Mouse (Mus musculus) forebrain, embryonic 11.5 days (tissue): Measurements from ENCODE around the gene Ulk4. TPM values are rescaled to one million over a fixed set of nuclear protein-coding genes. Genes with fewer than 3 reads are reported as not detected.

Source experiments
- ATAC-seq: fragments of 200-750 bp; cut with Nextera tagmentation; replicated peaks from 2 replicates; pipeline ENCODE4 v1.8.0; 2017; ENCODE audit warnings: moderate TSS enrichment; ENCODE audit not compliant: low FRiP score
- DNase-seq: peaks from one replicate; pipeline ENCODE4 v3.0.0-alpha.2; 2017; ENCODE audit warnings: low spot score
- H3K27ac ChIP-seq: fragments of 300-500 bp; sonication (generic); 2 replicates; pipeline ENCODE4 v1.5.1; 2014; ENCODE audit warnings: low read depth, low read length
- H3K27me3 ChIP-seq: fragments of 300-500 bp; sonication (generic); 2 replicates; pipeline ENCODE4 v1.6.1; 2014; ENCODE audit warnings: mild to moderate bottlenecking, low read length, mixed read lengths; ENCODE audit not compliant: control insufficient read depth, insufficient read depth
- H3K36me3 ChIP-seq: fragments of 300-500 bp; sonication (generic); 2 replicates; pipeline ENCODE4 v1.6.1; 2014; ENCODE audit warnings: mild to moderate bottlenecking, low read length, moderate library complexity, mixed read lengths; ENCODE audit not compliant: control insufficient read depth, insufficient read depth
- H3K4me1 ChIP-seq: fragments of 300-500 bp; sonication (generic); replicated peaks from 2 replicates; pipeline ENCODE4 v1.6.1; 2014; ENCODE audit warnings: low read length, mixed read lengths; ENCODE audit not compliant: control insufficient read depth, insufficient read depth
- H3K4me2 ChIP-seq: fragments of 300-500 bp; sonication (generic); 2 replicates; pipeline ENCODE4 v1.6.1; 2014; ENCODE audit warnings: low read depth, mild to moderate bottlenecking, low read length, moderate library complexity, mixed read lengths; ENCODE audit not compliant: severe bottlenecking
- H3K4me3 ChIP-seq: fragments of 300-500 bp; sonication (generic); 2 replicates; pipeline ENCODE4 v1.5.1; 2014; ENCODE audit warnings: low read depth, low read length
- H3K9ac ChIP-seq: fragments of 300-500 bp; sonication (generic); 2 replicates; pipeline ENCODE4 v1.6.1; 2014; ENCODE audit warnings: low read length
- H3K9me3 ChIP-seq: fragments of 300-500 bp; sonication (generic); 2 replicates; pipeline ENCODE4 v1.6.1; 2016; ENCODE audit warnings: low read length, mixed read lengths; ENCODE audit not compliant: control insufficient read depth
- WGBS: fragments of 180-500 bp; shearing (Covaris S2); extraction: QIAGEN DNeasy Blood & Tissue Kit; methylation state at CpG from one replicate; pipeline ENCODE4 v1.1.7; 2014; 5-methylcytosine and 5-hydroxymethylcytosine counted together
- polyA plus RNA-seq: library from polyadenylated mRNA; unstranded; fragments of >200 nt; fragmentation: Nextera tagmentation; extraction: Ambion mirVana; gene quantifications from 2 replicates; pipeline ENCODE4 v1.2.1, GENCODE M21; 2014

Ulk4 gene
- polyA plus RNA-seq, 1 experiment from 2014 or later: 163 TPM

DNA sequence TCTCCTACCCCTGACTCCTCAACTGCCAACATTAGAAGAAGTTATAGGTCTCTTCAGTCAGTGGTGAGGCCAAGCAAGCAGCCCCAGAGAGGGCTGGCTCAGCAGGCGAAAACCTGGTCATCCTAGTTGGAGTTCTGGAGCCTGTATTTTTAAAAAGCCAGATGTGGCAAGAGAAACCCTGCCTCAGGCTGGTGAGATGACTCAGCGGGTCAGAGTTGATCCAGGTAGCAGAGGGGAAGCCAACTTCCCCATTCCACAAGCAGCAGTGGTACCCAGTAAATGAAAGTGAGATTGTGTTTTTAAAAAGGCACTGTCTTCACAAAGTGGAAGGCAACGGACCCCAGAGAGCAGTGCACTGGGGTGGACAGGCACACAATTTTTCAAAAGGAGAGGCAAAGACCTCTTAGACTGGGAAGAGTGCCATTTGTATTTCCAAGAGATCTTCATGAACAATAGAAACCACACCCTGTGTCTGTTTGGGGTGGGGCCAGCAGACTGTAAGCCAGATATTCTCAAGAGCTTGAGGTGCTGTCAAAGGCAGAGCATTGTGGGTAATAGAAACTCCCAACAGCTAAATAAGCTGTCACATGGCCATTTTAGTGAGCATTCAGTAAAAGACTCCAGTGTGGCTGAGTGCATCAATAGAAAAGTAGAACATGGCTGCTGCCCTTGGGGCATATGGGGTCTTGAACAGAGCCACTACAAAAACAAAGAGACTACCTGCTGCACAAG is 314.9 kb downstream of the Ulk4 start:
- DNase-seq: no peak
- peaks cover 38% of the 10 kb centered on the region for H3K36me3 ChIP-seq
- no peaks in the 10 kb centered on the region for H3K27me3 ChIP-seq
- 0 out of 2 replicates have a peak overlapping the region, but pooled peaks have one; percentile 12 for H3K27ac ChIP-seq
- ATAC-seq: no peak
- no peak overlapping the region for H3K4me3 ChIP-seq
- no peaks in the 10 kb centered on the region for H3K9me3 ChIP-seq
- no peaks in the 10 kb centered on the region for H3K4me1 ChIP-seq
- H3K9ac ChIP-seq: no peak overlapping the region
- no peak overlapping the region for H3K4me2 ChIP-seq
- WGBS: 91% methylated on average over 3 of the region's 3 CpGs

DNA sequence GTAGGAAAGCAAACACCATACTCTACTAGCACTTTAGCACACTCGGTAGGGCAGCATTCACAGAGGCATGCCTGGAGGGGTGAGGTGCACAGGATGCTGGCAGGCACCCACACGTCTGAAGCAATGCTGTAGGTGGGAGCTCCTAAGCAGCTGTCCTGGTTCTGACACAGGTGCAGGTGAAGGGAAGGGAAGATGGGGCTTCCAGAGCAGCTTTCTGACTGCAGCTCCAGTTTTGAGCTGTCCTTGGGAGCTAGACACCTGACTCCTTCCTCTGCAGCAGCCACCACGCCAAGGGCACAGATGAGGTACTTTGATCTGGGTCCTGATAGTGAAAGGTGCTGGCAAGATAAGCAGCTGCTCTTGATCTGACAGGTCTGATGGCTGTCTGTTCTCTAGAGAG is 315.5 kb downstream of the Ulk4 start:
- no peaks in the 10 kb centered on the region for H3K27me3 ChIP-seq
- H3K4me3 ChIP-seq: no peak overlapping the region
- peaks cover 45% of the 10 kb centered on the region for H3K36me3 ChIP-seq
- 85% methylated on average over 3 of the region's 3 CpGs for WGBS
- no peaks in the 10 kb centered on the region for H3K4me1 ChIP-seq
- no peak overlapping the region for H3K4me2 ChIP-seq
- H3K9ac ChIP-seq: no peak overlapping the region
- ATAC-seq (no peak), DNase-seq (no peak)
- no peaks in the 10 kb centered on the region for H3K9me3 ChIP-seq
- no peak overlapping the region for H3K27ac ChIP-seq

DNA sequence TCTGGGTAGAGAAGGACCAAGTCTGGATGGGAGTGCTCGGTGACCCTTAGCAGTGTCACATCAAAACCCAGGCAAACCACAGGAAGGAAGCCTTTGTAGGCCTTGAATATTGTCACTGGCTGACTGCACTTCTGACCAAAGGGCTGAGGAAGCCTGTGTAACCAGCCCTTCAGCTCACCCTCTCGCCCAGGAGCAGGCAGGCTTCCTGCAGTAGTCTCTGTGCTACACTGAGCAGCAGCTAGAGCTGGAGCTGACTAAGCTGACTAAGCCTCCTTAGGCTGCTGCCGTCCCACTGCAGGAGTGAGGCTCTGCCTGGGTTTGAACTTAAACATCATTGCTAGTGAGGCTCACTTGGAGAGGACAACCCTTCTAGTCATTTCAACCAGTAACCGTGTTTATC is 316.4 kb downstream of the Ulk4 start:
- Histone ChIP-seq H3K9me3 (no peaks in the 10 kb centered on the region), H3K9ac (no peak overlapping the region), H3K27me3 (no peaks in the 10 kb centered on the region), H3K36me3 (peaks cover 51% of the 10 kb centered on the region), H3K4me3 (no peak overlapping the region), H3K4me1 (no peaks in the 10 kb centered on the region), H3K4me2 (no peak overlapping the region), H3K27ac (no peak overlapping the region)
- 89% methylated on average over 4 of the region's 4 CpGs for WGBS
- no peak for ATAC-seq
- DNase-seq: no peak

DNA sequence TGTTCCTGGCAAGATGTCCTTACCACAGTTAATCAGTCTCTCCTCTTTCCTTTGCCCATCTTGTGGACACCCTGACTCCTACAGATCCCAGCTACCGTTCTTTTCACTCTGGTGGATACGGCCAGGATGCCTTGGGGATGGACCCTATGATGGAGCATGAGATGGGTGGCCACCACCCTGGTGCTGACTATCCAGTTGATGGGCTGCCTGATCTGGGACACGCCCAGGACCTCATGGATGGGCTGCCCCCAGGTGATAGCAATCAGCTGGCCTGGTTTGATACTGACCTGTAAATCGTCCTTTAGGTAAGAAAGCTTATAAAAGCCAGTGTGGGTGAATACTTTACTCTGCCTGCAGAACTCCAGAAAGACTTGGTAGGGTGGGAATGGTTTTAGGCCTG is 317.8 kb downstream of the Ulk4 start:
- no peak overlapping the region for H3K4me3 ChIP-seq
- WGBS: 89% methylated on average over 4 of the region's 4 CpGs
- H3K4me1 ChIP-seq: no peaks in the 10 kb centered on the region
- no peak overlapping the region for H3K9ac ChIP-seq
- H3K4me2 ChIP-seq: no peak overlapping the region
- no peaks in the 10 kb centered on the region for H3K9me3 ChIP-seq
- H3K27me3 ChIP-seq: no peaks in the 10 kb centered on the region
- DNase-seq: no peak
- no peak overlapping the region for H3K27ac ChIP-seq
- peaks cover 59% of the 10 kb centered on the region for H3K36me3 ChIP-seq
- no peak for ATAC-seq

DNA sequence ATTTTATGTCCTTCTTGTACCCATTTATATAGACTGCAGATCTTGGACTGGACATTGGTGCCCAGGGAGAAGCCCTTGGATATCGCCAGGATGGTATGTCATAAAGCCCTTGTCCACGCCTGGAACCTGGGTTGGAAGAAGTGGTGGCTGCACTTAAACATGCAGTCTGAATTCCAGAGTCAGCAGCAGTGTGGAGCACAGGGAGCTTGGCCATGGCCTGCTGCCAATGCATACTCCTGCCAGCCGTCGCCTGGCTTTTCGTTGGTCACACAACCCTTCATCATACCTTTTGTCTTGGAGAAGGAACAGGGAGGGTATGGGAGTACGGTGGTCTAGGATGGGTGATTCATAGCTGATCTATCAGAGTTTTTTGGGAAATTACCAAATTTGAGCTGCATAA is 318.4 kb downstream of the Ulk4 start:
- peaks cover 63% of the 10 kb centered on the region for H3K36me3 ChIP-seq
- no peak overlapping the region for H3K4me2 ChIP-seq
- no peaks in the 10 kb centered on the region for H3K27me3 ChIP-seq
- no peaks in the 10 kb centered on the region for H3K9me3 ChIP-seq
- H3K9ac ChIP-seq: no peak overlapping the region
- ATAC-seq (no peak), DNase-seq (no peak)
- no peak overlapping the region for H3K27ac ChIP-seq
- no peaks in the 10 kb centered on the region for H3K4me1 ChIP-seq
- 94% methylated on average over 6 of the region's 6 CpGs for WGBS
- no peak overlapping the region for H3K4me3 ChIP-seq

DNA sequence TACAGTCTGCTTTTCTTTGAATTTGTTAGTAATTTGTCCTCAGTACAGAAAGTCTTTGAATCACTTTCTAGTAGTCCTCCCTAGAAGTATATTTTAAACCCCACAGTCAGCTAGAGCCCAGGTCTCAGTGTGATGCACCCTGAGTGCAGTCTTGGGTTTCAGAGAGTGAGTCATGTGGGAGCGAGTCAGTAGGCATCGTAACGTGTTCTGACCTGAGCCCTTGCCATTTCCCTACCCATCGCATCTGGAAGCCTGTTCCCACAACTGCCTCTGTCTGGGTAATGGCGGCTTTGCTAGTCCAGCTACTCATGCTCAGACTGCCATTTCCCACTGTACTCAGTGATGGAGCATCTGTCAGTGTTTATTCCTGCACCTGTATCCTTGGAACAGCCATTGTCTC is 318.9 kb downstream of the Ulk4 start:
- no peak overlapping the region for H3K4me3 ChIP-seq
- no peak overlapping the region for H3K27ac ChIP-seq
- H3K4me1 ChIP-seq: no peaks in the 10 kb centered on the region
- no peak overlapping the region for H3K9ac ChIP-seq
- DNase-seq (no peak), ATAC-seq (no peak)
- 95% methylated on average over 5 of the region's 5 CpGs for WGBS
- no peaks in the 10 kb centered on the region for H3K27me3 ChIP-seq
- H3K9me3 ChIP-seq: no peaks in the 10 kb centered on the region
- no peak overlapping the region for H3K4me2 ChIP-seq
- H3K36me3 ChIP-seq: peaks cover 62% of the 10 kb centered on the region

DNA sequence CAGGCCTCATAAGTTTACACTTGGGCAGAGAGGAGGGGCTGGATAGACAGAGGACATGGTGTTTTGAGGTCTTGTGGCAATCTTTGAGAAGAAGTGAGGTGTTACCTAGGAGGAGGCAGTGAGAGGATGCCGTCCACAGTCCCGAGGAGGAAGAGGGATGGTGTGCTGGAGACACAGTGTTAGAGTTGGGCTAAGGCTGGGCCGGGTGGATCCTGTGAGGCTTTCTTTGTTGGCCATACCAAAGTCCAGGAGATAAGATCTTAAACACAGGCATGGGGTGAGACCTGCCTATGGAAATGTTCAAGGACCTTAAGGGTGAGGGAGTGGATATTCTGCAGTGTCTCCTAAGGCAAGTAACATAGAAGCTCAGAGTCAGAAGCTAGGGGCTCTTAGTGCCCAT is 325.1 kb downstream of the Ulk4 start:
- WGBS: 85% methylated on average over 3 of the region's 3 CpGs
- H3K27ac ChIP-seq: no peak overlapping the region

DNA sequence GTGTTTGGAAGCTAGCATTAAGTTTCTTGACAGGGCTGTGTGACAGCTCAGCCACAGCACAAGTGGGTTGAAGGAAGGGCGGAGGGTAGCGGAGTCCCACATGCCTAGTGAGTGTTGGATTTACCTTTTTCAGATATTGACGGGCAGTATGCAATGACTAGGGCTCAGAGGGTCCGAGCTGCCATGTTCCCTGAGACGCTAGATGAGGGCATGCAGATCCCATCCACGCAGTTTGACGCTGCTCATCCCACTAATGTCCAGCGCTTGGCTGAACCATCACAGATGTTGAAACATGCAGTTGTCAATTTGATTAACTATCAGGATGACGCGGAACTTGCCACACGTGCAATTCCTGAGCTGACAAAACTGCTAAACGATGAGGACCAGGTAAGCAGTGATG is 326.2 kb downstream of the Ulk4 start:
- H3K9ac ChIP-seq: no peak overlapping the region
- no peaks in the 10 kb centered on the region for H3K9me3 ChIP-seq
- 95% methylated on average over 12 of the region's 12 CpGs for WGBS
- H3K4me1 ChIP-seq: peaks cover 3% of the 10 kb centered on the region; the same call in 1 of the 2 replicates
- ATAC-seq (no peak), DNase-seq (no peak)
- H3K27me3 ChIP-seq: no peaks in the 10 kb centered on the region
- H3K27ac ChIP-seq: no peak overlapping the region
- no peak overlapping the region for H3K4me3 ChIP-seq
- peaks cover 37% of the 10 kb centered on the region for H3K36me3 ChIP-seq
- no peak overlapping the region for H3K4me2 ChIP-seq

More for the DNA sequence above, 325.1 kb downstream of the Ulk4 start:
- H3K4me3 ChIP-seq: no peak overlapping the region
- H3K36me3 ChIP-seq: peaks cover 47% of the 10 kb centered on the region
- H3K9ac ChIP-seq: no peak overlapping the region
- H3K27me3 ChIP-seq: no peaks in the 10 kb centered on the region
- DNase-seq (no peak), ATAC-seq (no peak)
- H3K4me1 ChIP-seq: no peaks in the 10 kb centered on the region; the same call in 1 of the 2 replicates
- no peak overlapping the region for H3K4me2 ChIP-seq
- H3K9me3 ChIP-seq: no peaks in the 10 kb centered on the region

DNA sequence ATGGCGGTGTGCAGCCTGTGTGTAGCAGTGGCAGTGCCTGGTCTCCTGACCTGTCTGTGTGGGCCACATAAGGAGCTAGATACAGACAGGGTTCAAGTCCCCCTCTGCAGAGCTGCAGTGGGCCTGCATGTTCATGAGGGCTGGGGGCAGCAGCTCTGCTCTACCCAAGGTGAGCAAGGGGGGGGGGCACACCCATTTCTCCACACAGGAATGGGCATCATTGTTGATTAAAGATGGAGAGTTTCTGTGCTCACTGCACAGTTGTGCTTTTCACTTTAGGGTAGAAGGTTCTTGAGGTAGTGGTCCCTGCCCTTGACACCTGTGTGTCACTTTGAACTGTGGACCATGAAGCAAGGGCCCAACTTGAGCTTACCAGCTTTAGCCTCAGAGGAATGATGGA is 328.2 kb downstream of the Ulk4 start:
- Histone ChIP-seq H3K36me3 (peaks cover 22% of the 10 kb centered on the region), H3K4me1 (peaks cover 3% of the 10 kb centered on the region; the same call in 1 of the 2 replicates), H3K27me3 (no peaks in the 10 kb centered on the region), H3K4me3 (no peak overlapping the region), H3K27ac (no peak overlapping the region), H3K9ac (no peak overlapping the region), H3K4me2 (no peak overlapping the region), H3K9me3 (no peaks in the 10 kb centered on the region)
- ATAC-seq: no peak
- no peak for DNase-seq
- 89% methylated on average over 1 of the region's 1 CpGs for WGBS
